Mouse (Mus musculus) lung, postnatal 10 days (tissue): ENCODE measurements around the gene Zfp385a.
A peak's percentile ranks its signal among the peaks of the same experiment; 100 is the strongest.

ENCODE experiments used
- DNase-seq: peaks from one replicate; pipeline ENCODE4 v3.0.0; 2021

The Zfp385a gene

DNA sequence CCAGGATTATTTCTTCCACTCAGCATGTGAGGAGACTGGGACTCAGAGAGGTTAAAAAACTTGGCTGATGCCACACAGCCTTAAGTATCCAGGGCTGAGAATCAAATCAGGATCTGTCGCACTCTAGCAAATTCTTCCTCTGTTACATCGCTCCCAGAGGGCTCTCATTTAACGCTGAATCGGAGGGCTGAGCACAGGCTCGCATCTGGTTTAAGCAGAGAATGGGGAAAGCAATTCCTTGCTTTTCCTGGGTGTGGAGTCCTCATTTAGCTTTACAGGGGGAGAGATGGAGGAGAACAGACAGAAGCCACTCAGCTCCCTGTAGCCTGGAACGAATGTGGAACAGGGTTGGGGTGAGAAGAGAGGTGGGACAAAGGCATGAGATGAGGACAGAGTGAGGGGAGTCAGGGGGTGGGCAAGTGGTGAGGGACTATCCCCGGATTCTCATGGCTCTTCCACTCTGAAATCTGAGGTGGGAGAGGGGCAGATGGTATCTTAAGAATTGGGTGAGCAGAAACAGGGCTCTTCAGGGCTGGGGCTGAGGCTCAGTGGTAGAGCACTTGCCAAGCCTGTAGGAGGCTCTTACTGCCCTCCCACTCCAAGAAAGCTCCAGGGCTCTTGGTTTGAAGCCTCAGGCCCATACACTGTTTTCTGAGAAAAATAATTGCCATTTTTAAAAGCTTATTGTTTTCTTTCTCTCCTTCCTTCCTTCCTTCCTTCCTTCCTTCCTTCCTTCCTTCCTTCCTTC, 4.2 kb downstream of the Zfp385a start:
- no peak for DNase-seq

- DNase-seq, result no peak
Observed at GRCm38 (mm10) chr15:103335040-103335439, 4.9 kb downstream of the Zfp385a start.

DNA sequence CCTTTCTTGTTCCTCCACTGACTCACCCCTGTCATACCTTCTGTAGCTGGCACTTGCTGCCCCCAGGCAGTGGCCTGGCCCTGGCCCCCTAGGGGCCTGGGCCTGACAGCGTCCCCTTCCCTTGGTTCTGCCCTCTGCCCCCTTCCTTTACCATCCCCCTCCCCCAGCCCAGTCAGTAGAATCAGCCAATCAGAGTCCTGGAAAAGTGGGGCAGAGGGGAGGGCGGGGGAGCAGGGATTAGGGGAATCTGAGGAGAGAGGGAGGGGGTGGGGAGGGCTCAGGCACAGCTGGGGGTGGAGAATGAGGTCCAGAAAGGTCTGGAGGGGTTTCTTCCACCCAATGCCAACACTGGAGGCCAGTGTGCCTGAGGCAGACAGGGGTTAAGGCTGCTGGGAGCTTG, 5.7 kb downstream of the Zfp385a start:
- DNase-seq, result no peak

DNA sequence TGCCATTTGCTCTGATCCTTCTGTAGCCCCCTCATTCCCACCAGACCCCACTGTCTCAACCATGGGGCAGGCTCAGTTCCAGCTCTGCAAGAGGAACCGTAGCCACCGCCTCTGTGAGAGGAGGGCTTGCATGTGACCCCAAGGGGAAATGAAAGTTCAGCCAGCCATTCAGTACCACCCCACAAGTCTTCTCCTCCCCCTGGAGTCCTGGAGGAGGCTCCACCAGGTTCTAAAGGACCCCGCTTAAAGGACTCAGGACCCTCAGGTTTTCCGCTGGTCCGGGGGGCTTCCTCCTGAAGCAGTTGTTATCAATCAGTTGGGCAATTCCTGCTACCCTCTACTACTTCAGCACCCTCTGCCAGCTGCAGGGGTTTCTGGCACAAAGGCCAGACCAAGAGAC, 6.2 kb downstream of the Zfp385a start:
- no peak for DNase-seq

GRCm38 (mm10) chr15:103333081-103333615, 6.7 kb downstream of the Zfp385a start:
- no peak for DNase-seq

GRCm38 (mm10) chr15:103323455-103324247, 16.2 kb downstream of the Zfp385a start:
- peak; percentile 94 for DNase-seq

DNA sequence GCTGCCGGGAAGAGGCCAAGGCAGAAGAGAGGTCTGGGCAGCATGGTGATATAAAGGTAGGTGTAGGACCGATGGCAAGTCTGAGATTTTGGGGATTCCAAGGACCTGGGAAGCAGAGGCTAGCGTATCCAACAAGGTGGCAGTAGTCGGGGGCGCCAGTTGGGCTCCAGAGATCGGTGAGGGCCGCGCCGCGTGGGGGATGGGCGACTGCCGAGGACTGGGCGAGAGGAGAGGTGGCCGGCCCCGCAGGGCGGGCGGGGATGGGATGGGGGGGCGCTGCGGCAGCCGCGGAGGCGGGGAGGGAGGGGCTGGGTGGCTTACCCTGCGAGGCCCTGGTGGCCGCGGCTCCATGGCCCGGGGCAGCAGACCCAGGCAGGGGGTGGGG, 16.8 kb downstream of the Zfp385a start:
- DNase-seq, result peak; percentile 64

GRCm38 (mm10) chr15:103322396-103322795, 17.5 kb downstream of the Zfp385a start:
- no peak for DNase-seq

- DNase-seq, result peak; percentile 62
Observed at GRCm38 (mm10) chr15:103321076-103321475, 18.8 kb downstream of the Zfp385a start.

DNA sequence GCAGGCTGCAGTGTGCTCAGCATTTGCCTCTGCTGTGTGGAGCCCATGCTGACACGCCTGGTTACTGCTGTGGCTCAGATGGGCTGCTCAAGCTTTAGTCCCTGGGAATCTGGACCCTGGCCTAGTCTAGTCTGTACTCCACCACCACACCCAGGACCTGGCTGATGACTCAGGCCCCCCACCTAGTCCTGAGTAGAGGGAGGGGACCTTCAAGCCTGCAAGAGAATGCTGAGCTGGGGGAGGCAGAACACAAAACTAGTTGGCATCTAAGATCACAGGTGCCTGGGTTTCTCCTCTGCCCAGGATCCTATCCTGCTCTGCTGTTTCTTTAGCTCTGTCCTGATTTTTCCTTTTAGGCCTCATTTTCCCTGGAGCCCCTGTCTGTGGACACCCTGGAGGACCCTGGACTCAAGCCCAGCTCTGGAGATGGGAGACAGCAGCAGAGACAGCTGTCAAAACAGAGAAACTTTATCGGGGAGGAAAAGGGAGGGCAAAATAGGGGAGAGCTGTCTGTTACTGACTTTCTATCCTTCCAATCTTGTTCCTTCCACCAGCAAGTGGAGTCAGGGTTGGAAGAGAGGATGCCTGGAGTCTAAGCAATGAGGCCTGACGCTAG, 21.6 kb downstream of the Zfp385a start:
- DNase-seq, result no peak

GRCm38 (mm10) chr15:103317731-103318130, 22.2 kb downstream of the Zfp385a start:
- DNase-seq, result no peak

DNA sequence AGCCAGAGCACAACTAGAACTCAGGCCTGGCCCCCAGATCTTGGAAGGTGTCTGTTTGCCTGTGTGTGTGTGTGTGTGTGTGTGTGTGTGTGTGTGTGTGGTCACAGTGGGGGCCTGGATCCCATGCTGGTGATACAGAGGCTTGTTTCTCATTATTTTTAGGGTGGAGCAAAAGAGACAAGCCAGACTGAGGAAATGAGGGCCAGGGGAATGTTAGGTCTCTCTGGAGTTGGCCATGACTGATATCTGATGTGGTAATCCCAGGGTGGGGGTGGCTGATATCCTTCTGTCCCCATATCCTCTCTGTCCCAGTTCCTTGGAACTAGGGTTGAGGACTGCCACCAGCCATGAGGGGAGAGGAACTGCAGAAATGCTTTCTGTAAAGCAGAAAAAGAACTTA, 22.8 kb downstream of the Zfp385a start:
- no peak for DNase-seq

GRCm38 (mm10) chr15:103315979-103316776, 23.7 kb downstream of the Zfp385a start:
- no peak for DNase-seq

DNA sequence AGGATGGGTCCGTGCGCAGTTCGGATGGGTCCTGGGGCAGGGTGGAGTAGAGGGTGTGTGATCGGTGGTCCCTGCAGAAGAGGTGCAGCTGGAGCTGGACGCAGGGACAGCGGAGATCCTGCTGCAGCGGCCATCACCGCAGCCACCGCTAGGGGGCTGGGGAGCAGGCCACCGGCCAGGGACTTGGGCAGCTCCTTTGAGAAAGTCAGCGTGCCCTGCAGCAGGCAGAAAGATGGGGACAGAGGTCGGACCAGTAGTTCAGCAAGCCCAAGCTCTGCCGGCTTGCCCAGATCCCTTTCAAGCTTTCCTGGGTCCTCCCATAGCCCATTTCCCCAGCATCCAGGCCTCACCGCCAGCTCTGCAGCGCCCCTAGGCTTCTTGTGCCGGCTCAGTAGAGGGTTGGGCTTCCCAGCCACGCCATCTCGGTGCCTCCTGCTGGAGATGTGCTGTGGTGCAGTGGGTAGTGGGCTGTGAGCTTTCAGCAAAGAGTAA, 24.8 kb downstream of the Zfp385a start:
- DNase-seq, result peak; percentile 87

- no peak for DNase-seq
Observed at GRCm38 (mm10) chr15:103314181-103314580, 25.7 kb downstream of the Zfp385a start.

DNA sequence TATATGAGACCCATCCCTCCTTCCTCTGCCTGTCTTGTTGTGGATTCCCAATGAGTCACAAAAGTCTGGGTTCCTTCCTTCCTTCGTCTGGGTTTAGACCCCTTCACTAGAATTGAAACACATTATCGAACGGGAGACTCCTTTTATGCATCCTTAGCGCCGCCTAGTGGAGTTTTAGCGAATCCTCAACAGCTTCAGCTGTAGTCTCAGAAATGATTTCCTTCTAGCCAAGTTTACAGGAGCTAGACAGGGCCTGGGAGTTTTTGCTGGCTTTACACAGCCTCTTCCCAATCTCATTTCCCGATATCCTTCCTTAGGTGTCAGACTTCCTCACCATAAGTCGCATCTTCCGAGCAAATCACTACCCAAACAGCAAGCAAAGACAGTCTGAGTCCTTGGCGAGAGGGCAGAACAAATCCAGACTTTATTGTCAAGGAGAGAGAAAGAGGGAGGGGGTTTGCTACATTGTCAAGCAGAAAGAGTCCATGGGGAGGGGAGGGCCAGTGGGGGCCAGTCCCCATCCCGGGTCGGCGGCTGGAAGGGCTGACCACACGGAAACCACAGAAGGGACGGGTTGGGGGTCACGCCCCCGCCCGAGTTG, 26.3 kb downstream of the Zfp385a start:
- DNase-seq, result peak; percentile 76

DNA sequence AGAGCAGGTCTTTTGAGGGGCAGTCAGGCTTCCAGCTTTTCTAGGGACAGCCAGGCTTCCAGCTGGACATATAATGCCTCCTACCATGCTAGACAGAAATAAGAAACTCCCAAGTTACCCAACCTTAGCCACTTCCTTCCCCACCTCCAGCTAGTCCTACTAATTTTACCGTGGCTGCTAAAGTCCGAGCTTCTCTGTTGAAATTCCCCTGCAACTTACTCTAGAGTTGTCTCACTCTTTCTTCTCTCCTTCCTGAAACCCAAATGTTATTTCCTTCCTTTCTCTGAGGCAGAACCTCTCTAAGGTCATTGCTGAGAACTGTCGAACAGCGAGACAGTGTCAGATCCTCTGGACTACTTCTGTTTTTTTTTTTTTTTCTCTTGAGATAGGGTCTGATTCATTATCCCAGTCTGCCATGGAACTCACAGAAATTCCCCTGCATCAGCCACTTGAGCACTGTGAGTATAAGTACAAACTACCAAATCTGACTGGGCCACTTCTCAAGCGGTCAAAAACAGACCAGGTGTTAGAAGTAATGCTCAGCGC, 29.5 kb downstream of the Zfp385a start, which contains the start of gene Gpr84:
TSS of gene Gpr84 (minus strand) at position 248 of the 546 bp plus-strand sequence.
- no peak for DNase-seq

DNA sequence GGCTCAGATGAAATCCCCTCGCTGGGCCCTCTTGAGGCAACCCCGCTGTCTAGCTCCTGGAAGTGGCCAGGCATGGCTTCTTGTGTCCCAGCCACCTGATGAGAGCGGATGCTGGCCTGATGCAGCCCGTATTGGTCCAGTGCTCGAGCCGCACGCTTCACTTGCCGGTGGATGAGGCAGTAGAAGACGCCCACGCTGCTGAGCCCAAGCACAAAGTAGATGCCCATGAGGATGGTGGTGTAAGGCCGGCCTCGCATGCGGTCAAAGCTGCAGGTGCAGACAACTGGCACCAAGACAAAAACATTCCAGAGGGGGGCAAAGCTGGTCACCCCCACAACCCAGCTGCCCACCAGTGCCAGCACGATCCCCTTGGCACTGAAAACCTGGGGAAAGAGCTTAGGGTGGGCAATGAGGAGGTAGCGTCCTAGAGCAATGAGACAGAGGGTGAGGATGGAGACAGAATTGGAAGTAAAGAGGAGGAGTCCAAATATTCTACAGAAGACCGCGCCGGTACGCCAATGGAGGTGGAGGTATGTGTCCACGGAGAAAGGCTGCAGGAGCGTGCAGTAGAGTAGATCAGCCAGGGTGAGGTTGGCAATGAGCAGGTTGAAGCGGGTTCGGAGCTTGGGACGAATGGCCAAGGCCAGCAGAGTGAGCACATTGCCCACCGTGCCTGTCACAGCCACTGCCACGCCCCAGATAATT, 30.9 kb downstream of the Zfp385a start:
- DNase-seq, result no peak

DNA sequence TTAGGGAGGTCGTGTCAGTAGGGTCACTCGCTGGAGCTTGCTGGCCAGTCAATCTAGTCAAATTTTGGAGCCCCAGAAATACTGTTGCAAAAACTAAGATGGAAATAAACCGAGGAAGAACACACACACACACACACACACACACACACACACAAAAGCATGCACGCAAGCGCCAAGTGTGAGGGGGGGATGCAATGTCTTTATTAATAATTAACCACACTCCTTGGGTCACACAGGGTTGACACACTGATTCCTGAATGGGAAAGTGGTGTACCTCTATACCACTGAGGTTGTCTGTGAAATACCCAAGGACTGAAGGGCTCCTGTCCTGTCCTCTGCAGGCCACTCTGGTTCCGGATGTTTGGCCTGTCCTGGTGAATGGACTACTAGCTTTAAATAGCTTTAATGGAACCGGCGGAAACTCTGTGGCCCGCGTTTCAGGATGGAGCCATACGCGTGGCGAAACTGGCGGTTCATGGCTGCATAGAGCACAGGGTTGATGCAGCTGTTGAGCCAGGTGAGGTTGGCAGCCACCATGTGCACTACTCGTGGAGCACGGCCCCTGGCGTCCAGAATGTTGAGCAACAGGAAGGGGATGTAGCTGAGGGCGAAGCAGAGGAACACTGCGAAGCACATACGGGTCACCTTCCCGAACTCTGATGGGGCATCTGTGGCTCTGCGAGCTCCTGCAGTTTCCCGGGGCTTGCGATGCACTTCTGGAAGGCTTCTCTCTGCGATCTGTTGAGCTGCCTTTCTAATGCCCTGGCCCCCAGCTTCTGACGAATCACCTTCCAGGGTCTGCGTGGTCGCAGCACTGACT, 31.6 kb downstream of the Zfp385a start:
- DNase-seq, result peak; percentile 56

- peak; percentile 95 for DNase-seq
Observed at GRCm38 (mm10) chr15:103307125-103307524, 32.8 kb downstream of the Zfp385a start.
